Mouse (Mus musculus): ENCODE results near the gene Sox14.

The Sox14 gene

GRCm38 (mm10) chr9:99848327-99848726 is 27.6 kb downstream of the Sox14 start:
- DNase-seq (ENCODE audit: low spot score) = no peak

DNA sequence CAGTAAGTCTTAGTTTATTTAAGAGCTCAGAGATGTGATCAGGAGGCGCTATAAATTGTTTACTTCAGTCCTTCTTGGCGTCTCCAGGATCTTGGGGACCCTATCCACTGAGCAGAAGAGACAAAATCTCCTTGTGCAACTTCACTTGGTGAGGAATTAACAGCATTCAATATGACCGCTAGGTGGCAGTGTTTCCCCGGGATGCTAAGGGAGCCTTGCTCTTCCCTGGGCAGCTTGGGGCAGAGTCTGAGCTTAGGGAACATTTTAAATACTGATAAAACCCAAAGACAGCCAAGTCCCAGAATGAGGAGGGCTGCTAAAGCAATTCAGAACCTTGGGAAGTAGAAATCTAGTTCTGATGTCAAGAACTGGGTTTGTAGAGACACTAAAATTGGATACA is 29.1 kb downstream of the Sox14 start:
- DNase-seq (ENCODE audit: low spot score) = peak; percentile 33

- no peak for DNase-seq (ENCODE audit: low spot score)
Observed at GRCm38 (mm10) chr9:99839367-99839766, 36.6 kb downstream of the Sox14 start.

DNA sequence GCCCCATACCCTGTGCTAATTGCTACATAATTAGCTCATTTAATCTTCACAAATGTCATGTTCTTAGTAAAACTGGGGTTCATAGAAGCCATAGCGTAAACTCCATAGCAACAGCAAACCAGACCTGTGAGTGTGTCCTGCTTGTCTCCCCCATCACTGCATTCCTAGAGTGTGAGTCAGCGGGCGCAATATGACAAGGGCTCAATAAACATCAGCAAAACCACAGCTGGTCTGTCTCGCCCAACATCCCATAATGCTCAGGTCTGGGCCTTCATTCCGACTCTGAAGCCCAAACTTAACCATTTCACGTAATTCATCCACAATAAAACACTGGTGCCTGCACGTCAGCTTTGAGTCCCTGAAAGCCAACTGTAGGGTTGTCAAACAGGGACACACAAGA is 37.1 kb downstream of the Sox14 start:
- DNase-seq (ENCODE audit: low spot score) = no peak

GRCm38 (mm10) chr9:99836707-99837106 is 39.3 kb downstream of the Sox14 start:
- DNase-seq (ENCODE audit: low spot score) = no peak

- no peak for DNase-seq (ENCODE audit: low spot score)
Observed at GRCm38 (mm10) chr9:99835624-99836430, 40.1 kb downstream of the Sox14 start.
